Mouse (Mus musculus) bone marrow, adult 2 months (tissue): ENCODE results near the gene Ddx27.

Source experiments
- CTCF ChIP-seq: fragments of 200-500 bp; IDR thresholded peaks from 2 replicates; pipeline ENCODE4 v1.5.1; 2011; ENCODE audit warnings: low read length, control low read depth; ENCODE audit not compliant: control insufficient read depth, insufficient read depth
- POLR2A ChIP-seq: fragments of 200-500 bp; IDR thresholded peaks from 2 replicates; pipeline ENCODE4 v1.6.1; 2011; ENCODE audit warnings: low read depth, mild to moderate bottlenecking, control low read depth, low read length, borderline replicate concordance; ENCODE audit not compliant: control insufficient read depth

DNA sequence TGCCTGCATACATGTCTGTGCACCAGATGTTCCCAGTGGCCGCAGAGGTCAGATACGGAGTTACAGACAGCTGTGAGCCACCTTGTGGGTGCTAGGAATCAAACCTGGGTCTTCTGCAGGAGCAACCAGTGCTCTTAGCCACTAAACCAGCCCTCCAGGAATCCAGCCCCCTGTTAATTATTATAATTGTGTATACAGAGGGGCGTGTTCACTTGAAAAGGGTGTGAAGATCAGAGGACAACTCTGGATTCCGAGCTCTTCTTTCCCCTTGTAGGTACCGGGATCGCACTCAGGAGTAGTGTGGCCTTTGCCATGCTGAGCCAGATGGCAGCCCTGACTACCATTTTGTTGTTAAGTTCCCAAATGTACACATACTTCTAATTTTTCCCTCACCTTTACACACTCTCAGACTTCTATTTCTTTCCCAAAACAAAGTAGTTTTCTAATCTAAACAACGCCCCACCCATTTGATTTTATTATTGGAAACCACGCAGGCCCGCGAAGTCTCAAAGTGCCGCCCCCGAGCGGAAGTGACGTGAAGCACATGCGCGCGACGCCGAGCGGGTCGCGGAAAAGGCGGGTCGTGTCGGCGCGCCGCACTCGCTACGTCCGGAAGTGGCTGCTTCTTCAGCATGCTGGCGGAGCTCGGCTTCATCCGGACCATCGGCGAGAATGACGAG, at the start of gene Ddx27:
- TF ChIP-seq POLR2A (no peak; the same call in 1 of the 2 replicates), CTCF (no peak)
